Mouse (Mus musculus) hindbrain, embryonic 10.5 days (tissue): ENCODE data around the gene Hoxb5. TPM values are rescaled to one million over a fixed set of nuclear protein-coding genes. Genes with fewer than 3 reads are reported as not detected.

Source experiments
- DNase-seq: peaks from one replicate; pipeline ENCODE4 v3.0.0-alpha.2; 2017; ENCODE audit warnings: low spot score
- H3K27ac ChIP-seq: fragments of 300-500 bp; sonication (generic); 2 replicates; pipeline ENCODE4 v1.5.1; 2016; ENCODE audit warnings: mild to moderate bottlenecking, moderate library complexity
- H3K27me3 ChIP-seq: fragments of 300-500 bp; sonication (generic); 2 replicates; pipeline ENCODE4 v1.6.1; 2016; ENCODE audit warnings: mild to moderate bottlenecking; ENCODE audit not compliant: poor library complexity, insufficient read depth, severe bottlenecking
- H3K36me3 ChIP-seq: fragments of 300-500 bp; sonication (generic); 2 replicates; pipeline ENCODE4 v1.6.1; 2016; ENCODE audit warnings: mild to moderate bottlenecking, moderate library complexity
- H3K4me1 ChIP-seq: fragments of 300-500 bp; sonication (generic); replicated peaks from 2 replicates; pipeline ENCODE4 v1.6.1; 2016; ENCODE audit warnings: mild to moderate bottlenecking
- H3K4me3 ChIP-seq: fragments of 300-500 bp; sonication (generic); 2 replicates; pipeline ENCODE4 v1.5.1; 2016; ENCODE audit warnings: mild to moderate bottlenecking, moderate library complexity
- H3K9me3 ChIP-seq: fragments of 300-500 bp; sonication (generic); 2 replicates; pipeline ENCODE4 v1.6.1; 2016; ENCODE audit warnings: mild to moderate bottlenecking, moderate library complexity
- WGBS: fragments of 180-500 bp; shearing (Covaris S2); methylation state at CpG from one replicate; pipeline ENCODE4 v1.1.7; 2016; 5-methylcytosine and 5-hydroxymethylcytosine counted together
- polyA plus RNA-seq: library from polyadenylated mRNA; unstranded; fragments of >200 nt; fragmentation: Nextera tagmentation; extraction: Ambion mirVana; gene quantifications from 2 replicates; pipeline ENCODE4 v1.2.1, GENCODE M21; 2016

Hoxb5 gene
- polyA plus RNA-seq, 1 experiment from 2014 or later: 6.3 TPM

DNA sequence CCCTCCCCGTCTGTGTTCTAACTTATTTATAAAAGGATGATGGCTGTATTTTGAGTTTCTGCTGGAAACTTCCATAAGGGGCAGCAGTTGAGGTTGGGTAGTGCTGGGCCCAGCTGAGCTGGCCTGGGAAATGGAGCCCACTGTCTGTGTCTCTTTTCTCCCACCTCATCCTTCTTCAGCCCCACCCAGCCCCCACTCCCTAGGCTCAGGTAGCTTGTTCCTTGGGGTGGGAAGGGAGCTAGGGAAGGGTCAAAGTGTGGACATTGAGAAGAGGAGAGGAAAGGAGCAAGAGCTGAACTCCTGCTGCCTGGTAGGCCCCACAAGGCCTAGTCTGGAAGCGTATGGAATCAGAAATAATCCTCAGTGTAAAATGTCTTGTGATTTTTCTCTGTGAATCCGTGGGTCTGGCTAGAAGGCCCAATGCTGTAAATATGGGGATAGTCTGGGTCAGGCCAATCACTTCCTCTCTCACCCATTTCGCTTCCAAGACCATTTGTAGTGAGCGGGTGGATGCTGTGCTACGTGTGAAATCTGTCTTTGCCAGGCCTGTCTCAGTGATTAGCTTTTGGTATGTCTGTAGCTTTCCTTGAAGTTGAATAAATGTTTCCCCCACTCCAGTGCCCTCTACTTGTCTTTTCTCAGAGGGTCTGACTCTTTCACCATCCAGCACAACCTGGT is 2.5 kb downstream of the Hoxb5 start:
- no peak overlapping the region for H3K4me3 ChIP-seq
- H3K4me1 ChIP-seq: peaks cover 13% of the 10 kb centered on the region
- no peaks in the 10 kb centered on the region for H3K9me3 ChIP-seq
- 13% methylated on average over 6 of the region's 6 CpGs for WGBS
- H3K36me3 ChIP-seq: no peaks in the 10 kb centered on the region
- no peak overlapping the region for H3K27ac ChIP-seq
- DNase-seq: no peak
- peaks cover 100% of the 10 kb centered on the region for H3K27me3 ChIP-seq

- H3K4me3 ChIP-seq: no peak overlapping the region
- H3K4me1 ChIP-seq: peaks cover 12% of the 10 kb centered on the region
- H3K9me3 ChIP-seq: no peaks in the 10 kb centered on the region
- DNase-seq: no peak
- no peaks in the 10 kb centered on the region for H3K36me3 ChIP-seq
- 5% methylated on average over 7 of the region's 7 CpGs for WGBS
- no peak overlapping the region for H3K27ac ChIP-seq
- H3K27me3 ChIP-seq: peaks cover 100% of the 10 kb centered on the region
Measured at GRCm38 (mm10) chr11:96306183-96306907, 3.2 kb downstream of the Hoxb5 start.

DNA sequence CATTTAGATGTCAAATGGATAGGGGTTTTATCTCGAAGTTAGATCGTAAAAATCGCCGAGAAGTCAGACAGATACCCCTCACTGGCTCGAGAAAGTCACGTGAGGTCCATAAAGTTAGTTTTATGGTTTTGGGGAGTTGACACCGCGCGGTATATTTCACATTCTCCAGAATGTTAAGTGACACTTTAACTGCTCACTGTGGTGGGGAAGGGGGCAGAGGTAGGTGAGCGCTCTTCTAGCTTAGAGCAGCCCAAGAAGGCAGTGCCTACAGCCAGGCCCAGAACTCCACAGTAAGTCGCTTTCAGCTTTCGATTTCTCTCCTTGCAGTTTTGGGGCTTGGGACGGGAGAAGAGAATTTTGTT is 3.8 kb downstream of the Hoxb5 start:
- DNase-seq: no peak
- 6% methylated on average over 13 of the region's 13 CpGs for WGBS
- no peaks in the 10 kb centered on the region for H3K36me3 ChIP-seq
- no peak overlapping the region for H3K4me3 ChIP-seq
- peaks cover 100% of the 10 kb centered on the region for H3K27me3 ChIP-seq
- no peaks in the 10 kb centered on the region for H3K9me3 ChIP-seq
- H3K4me1 ChIP-seq: peaks cover 17% of the 10 kb centered on the region
- H3K27ac ChIP-seq: no peak overlapping the region

DNA sequence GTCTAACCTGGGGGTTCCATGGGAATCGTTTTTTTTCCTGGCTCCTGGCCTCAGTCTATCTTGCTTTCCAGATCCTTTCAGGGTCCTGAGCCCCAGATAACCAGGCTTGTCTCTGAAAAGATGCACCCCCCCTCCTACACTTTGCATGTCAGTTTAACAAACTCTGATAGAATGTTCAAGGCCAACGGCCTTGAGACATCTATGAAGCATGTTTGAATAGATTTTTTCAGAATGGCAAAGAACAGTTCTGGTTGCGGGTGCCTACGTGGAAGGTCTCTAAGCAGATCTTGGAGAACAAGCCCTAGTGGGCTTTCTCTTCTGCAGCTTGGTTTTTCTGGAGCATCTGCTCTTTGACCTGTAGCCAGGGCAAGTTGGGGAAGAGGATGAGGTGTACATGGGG is 5.6 kb downstream of the Hoxb5 start:
- H3K36me3 ChIP-seq: no peaks in the 10 kb centered on the region
- DNase-seq: no peak

DNA sequence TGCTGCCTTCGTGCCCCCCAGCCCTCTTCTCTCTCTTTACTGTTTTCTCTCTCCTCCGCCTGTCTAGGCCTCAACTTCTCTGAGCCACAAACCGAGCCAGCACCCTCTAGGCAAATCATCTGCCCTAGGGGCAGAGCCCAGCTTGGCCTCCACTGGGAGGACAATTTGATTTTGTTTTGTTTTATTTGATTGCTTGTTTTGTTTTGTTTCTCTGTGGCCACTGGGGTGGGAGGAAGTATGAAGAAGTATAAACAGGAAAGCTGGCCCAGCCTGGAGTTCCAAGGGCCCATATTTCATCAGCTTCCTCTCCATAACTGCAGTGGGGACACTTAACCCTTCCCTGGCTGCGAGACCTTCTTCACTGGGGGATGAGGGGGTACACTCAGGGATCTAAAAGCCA is 6.2 kb downstream of the Hoxb5 start:
- H3K9me3 ChIP-seq: no peaks in the 10 kb centered on the region
- no peak overlapping the region for H3K27ac ChIP-seq
- no peak for DNase-seq
- H3K36me3 ChIP-seq: no peaks in the 10 kb centered on the region
- 9% methylated on average over 4 of the region's 4 CpGs for WGBS
- H3K27me3 ChIP-seq: peaks cover 100% of the 10 kb centered on the region
- no peak overlapping the region for H3K4me3 ChIP-seq
- peaks cover 12% of the 10 kb centered on the region for H3K4me1 ChIP-seq

More for the DNA sequence above, 5.6 kb downstream of the Hoxb5 start:
- Histone ChIP-seq H3K27ac (no peak overlapping the region), H3K27me3 (peaks cover 100% of the 10 kb centered on the region), H3K4me3 (no peak overlapping the region), H3K4me1 (peaks cover 14% of the 10 kb centered on the region), H3K9me3 (no peaks in the 10 kb centered on the region)
- WGBS: 12% methylated on average over 4 of the region's 4 CpGs

- Histone ChIP-seq H3K9me3 (no peaks in the 10 kb centered on the region), H3K27me3 (peaks cover 100% of the 10 kb centered on the region), H3K4me1 (peaks cover 12% of the 10 kb centered on the region), H3K36me3 (no peaks in the 10 kb centered on the region), H3K27ac (no peak overlapping the region), H3K4me3 (no peak overlapping the region)
- no peak for DNase-seq
- 4% methylated on average over 20 of the region's 20 CpGs for WGBS
Measured at GRCm38 (mm10) chr11:96310183-96310938, 7.2 kb downstream of the Hoxb5 start.

DNA sequence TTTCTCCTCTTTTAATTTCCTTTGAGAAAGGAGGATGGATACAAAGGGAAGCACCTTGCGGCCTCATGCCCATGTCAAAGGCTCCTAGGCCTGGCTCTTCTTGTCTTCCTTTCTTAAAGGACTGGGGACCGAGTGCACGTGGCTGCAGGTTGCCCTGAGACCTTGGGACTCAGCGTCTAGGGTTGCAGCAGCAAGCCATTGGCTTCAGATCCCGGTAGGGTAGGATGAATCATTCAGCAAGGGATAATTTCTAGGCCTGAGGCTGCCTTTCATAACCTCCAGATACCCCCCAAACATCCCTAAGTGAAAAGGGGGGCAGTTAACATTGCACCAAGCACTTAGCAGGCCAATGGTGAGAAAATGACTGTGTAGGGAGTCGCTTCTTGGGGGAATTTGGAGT is 8.0 kb downstream of the Hoxb5 start:
- Histone ChIP-seq H3K36me3 (no peaks in the 10 kb centered on the region), H3K4me1 (peaks cover 12% of the 10 kb centered on the region), H3K27ac (no peak overlapping the region), H3K27me3 (peaks cover 100% of the 10 kb centered on the region), H3K4me3 (peak overlapping the region; percentile 30), H3K9me3 (no peaks in the 10 kb centered on the region)
- no peak for DNase-seq
- 6% methylated on average over 6 of the region's 6 CpGs for WGBS

GRCm38 (mm10) chr11:96311520-96312417 is 8.6 kb downstream of the Hoxb5 start:
- peak; percentile 79 for DNase-seq
- Histone ChIP-seq H3K27me3 (peaks cover 100% of the 10 kb centered on the region), H3K9me3 (no peaks in the 10 kb centered on the region), H3K27ac (no peak overlapping the region), H3K36me3 (no peaks in the 10 kb centered on the region), H3K4me1 (peaks cover 12% of the 10 kb centered on the region), H3K4me3 (peak overlapping the region; percentile 30)
- under 1% methylated on average over 31 of the region's 31 CpGs for WGBS

- Histone ChIP-seq H3K27me3 (peaks cover 100% of the 10 kb centered on the region), H3K4me1 (peaks cover 16% of the 10 kb centered on the region), H3K4me3 (no peak overlapping the region), H3K27ac (no peak overlapping the region), H3K9me3 (no peaks in the 10 kb centered on the region), H3K36me3 (no peaks in the 10 kb centered on the region)
- 26% methylated on average over 2 of the region's 2 CpGs for WGBS
- no peak for DNase-seq
Measured at GRCm38 (mm10) chr11:96313134-96313533, 10.0 kb downstream of the Hoxb5 start.

DNA sequence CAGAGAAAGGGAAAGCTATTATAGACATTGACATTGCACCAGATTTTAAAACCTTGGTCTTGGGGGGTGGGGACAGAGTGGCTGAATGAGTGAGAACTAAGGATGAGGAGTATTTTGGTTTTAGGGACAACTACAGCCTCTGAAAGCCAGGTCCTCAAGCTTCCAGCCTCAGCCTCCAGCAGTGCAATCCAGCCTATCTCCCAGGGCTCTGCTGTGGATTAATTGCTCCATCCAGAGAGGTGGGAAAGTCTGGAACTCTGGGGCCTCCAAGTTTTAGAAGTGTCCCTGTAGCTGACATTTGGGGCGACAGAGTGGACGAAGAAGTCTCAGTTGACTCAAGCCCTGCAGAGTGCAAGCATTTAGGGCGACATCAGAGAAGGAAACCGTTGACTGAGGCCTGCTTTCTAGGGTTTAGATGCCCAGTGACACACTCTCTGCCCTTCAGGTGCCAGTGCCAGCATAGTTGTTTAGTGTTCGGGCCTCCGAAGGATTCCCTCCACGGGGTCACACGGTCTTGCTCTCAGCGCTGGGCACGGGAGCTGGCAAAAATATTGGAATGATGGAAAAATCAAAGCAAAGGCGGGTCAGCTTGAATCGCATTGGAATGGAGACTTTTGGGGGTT is 10.8 kb downstream of the Hoxb5 start:
- Histone ChIP-seq H3K4me3 (no peak overlapping the region), H3K27ac (no peak overlapping the region), H3K36me3 (no peaks in the 10 kb centered on the region), H3K4me1 (peaks cover 22% of the 10 kb centered on the region), H3K9me3 (no peaks in the 10 kb centered on the region), H3K27me3 (peaks cover 100% of the 10 kb centered on the region)
- DNase-seq: peak; percentile 37
- 5% methylated on average over 12 of the region's 12 CpGs for WGBS

DNA sequence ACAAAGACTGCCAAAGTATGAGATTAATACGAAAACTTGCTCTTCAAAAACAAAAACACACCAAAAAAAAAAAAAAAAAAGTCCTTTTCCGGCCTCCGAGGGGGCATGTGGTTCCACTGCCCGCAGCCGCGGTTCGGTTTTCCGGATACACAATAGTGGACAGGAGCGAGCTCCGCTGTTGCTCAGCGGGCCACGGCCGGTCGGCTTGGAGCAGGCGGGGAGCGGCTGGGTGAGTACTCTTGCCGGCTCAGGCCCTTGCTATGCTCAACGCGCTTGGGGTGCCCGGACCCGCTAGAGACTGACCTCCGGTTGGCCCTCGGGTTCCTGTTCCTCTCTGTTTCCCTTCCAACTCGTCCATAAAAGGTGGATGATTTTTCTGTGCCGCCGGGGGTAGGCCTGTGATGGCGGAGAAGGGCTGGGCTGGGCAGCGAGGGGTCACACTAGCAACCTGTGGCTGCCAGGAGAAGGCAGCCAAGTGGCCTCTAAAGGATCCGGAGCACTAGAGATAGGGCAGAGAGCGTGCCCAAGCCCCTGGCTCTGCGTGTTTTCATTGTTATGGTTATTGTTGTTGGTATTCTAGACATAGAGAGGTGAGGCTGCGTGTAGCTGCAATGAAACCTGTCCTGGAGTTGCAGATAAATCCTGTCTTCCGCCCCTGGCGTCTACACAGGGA is 11.7 kb downstream of the Hoxb5 start:
- DNase-seq: no peak
- peak overlapping the region; percentile 30 for H3K4me3 ChIP-seq

More for the DNA sequence above, 11.7 kb downstream of the Hoxb5 start:
- Histone ChIP-seq H3K9me3 (no peaks in the 10 kb centered on the region), H3K36me3 (no peaks in the 10 kb centered on the region), H3K4me1 (peaks cover 26% of the 10 kb centered on the region), H3K27ac (peak overlapping the region; percentile 56; the same call in 1 of the 2 replicates), H3K27me3 (peaks cover 100% of the 10 kb centered on the region)
- under 1% methylated on average over 34 of the region's 34 CpGs for WGBS
